Mouse (Mus musculus) lung, embryonic 14.5 days (tissue): ENCODE measurements around the gene Susd6. TPM values are rescaled to one million over a fixed set of nuclear protein-coding genes. Genes with fewer than 3 reads are reported as not detected.
A peak's percentile ranks its signal among the peaks of the same experiment; 100 is the strongest.

Experiments used
- ATAC-seq: fragments of 200-750 bp; cut with Nextera tagmentation; 2 replicates; pipeline ENCODE4 v1.8.0; 2017; ENCODE audit warnings: mild to moderate bottlenecking, moderate TSS enrichment, moderate library complexity; ENCODE audit not compliant: insufficient read depth
- DNase-seq: peaks from one replicate; pipeline ENCODE4 v3.0.0-alpha.2; 2015
- H3K27ac ChIP-seq: fragments of 300-500 bp; sonication (generic); 2 replicates; pipeline ENCODE4 v1.5.1; 2014; ENCODE audit warnings: low read depth, mild to moderate bottlenecking, moderate library complexity
- H3K27me3 ChIP-seq: fragments of 300-500 bp; sonication (generic); 2 replicates; pipeline ENCODE4 v1.6.1; 2014; ENCODE audit warnings: low read length, control low read depth; ENCODE audit not compliant: insufficient read depth
- H3K36me3 ChIP-seq: fragments of 300-500 bp; sonication (generic); 2 replicates; pipeline ENCODE4 v1.6.1; 2014; ENCODE audit warnings: control low read depth; ENCODE audit not compliant: insufficient read depth
- H3K4me1 ChIP-seq: fragments of 300-500 bp; sonication (generic); 2 replicates; pipeline ENCODE4 v1.6.1; 2014; ENCODE audit warnings: antibody characterized with exemption, control low read depth; ENCODE audit not compliant: insufficient read depth
- H3K4me2 ChIP-seq: fragments of 300-500 bp; sonication (generic); 2 replicates; pipeline ENCODE4 v1.6.1; 2014; ENCODE audit warnings: mild to moderate bottlenecking
- H3K4me3 ChIP-seq: fragments of 300-500 bp; sonication (generic); 2 replicates; pipeline ENCODE4 v1.5.1; 2014; ENCODE audit warnings: low read depth, low read length
- H3K9ac ChIP-seq: fragments of 300-500 bp; sonication (generic); 2 replicates; pipeline ENCODE4 v1.6.1; 2014
- H3K9me3 ChIP-seq: fragments of 300-500 bp; sonication (generic); 2 replicates; pipeline ENCODE4 v1.6.1; 2016; ENCODE audit warnings: low read depth, low read length, control low read depth
- CTCF ChIP-seq: IDR thresholded peaks from 2 replicates; pipeline ENCODE4 v1.5.1; 2016; ENCODE audit warnings: antibody characterized with exemption, low read depth
- WGBS: fragments of 180-500 bp; shearing (Covaris S2); extraction: QIAGEN DNeasy Blood & Tissue Kit; methylation state at CpG from one replicate; pipeline ENCODE4 v1.1.7; 2014; 5-methylcytosine and 5-hydroxymethylcytosine counted together
- polyA plus RNA-seq: library from polyadenylated mRNA; unstranded; fragments of >200 nt; fragmentation: Nextera tagmentation; extraction: Ambion mirVana; gene quantifications from 2 replicates; pipeline ENCODE4 v1.2.1, GENCODE M21; 2014

Gene Susd6
- polyA plus RNA-seq, 1 experiment from 2014 or later = 20.5 TPM

GRCm38 (mm10) chr12:80883881-80884280 is 93.6 kb downstream of the Susd6 start:
- WGBS = 35% methylated on average over 5 of the region's 5 CpGs
- ATAC-seq = no peak

GRCm38 (mm10) chr12:80885301-80886288 is 95.3 kb downstream of the Susd6 start:
- peak overlapping the region; percentile 13; the same call in 1 of the 2 replicates for H3K4me3 ChIP-seq
- H3K36me3 ChIP-seq = no peaks in the 10 kb centered on the region; the same call in 1 of the 2 replicates
- DNase-seq (peak; percentile 77), ATAC-seq (peak; percentile 84)
- H3K27ac ChIP-seq = peak overlapping the region; percentile 32; the same call in 1 of the 2 replicates
- WGBS = 19% methylated on average over 15 of the region's 15 CpGs
- H3K9ac ChIP-seq = no peak overlapping the region
- H3K4me2 ChIP-seq = peak overlapping the region; percentile 52
- H3K27me3 ChIP-seq = no peaks in the 10 kb centered on the region
- H3K4me1 ChIP-seq = no peaks in the 10 kb centered on the region; the same call in 1 of the 2 replicates
- no peak for TF ChIP-seq CTCF
- peaks cover 6% of the 10 kb centered on the region; the same call in 1 of the 2 replicates for H3K9me3 ChIP-seq

More at GRCm38 (mm10) chr12:80883881-80884280, 93.6 kb downstream of the Susd6 start:
- Histone ChIP-seq H3K9ac (no peak overlapping the region), H3K36me3 (no peaks in the 10 kb centered on the region; the same call in 1 of the 2 replicates), H3K4me3 (no peak overlapping the region), H3K27me3 (no peaks in the 10 kb centered on the region), H3K27ac (no peak overlapping the region), H3K4me2 (no peak overlapping the region), H3K9me3 (no peaks in the 10 kb centered on the region), H3K4me1 (no peaks in the 10 kb centered on the region; the same call in 1 of the 2 replicates)
- DNase-seq = no peak
- no peak for TF ChIP-seq CTCF

GRCm38 (mm10) chr12:80887036-80887435 is 96.7 kb downstream of the Susd6 start:
- 48% methylated on average over 2 of the region's 2 CpGs for WGBS
- H3K27me3 ChIP-seq = no peaks in the 10 kb centered on the region
- no peak overlapping the region for H3K4me2 ChIP-seq
- ATAC-seq (no peak), DNase-seq (no peak)
- H3K4me1 ChIP-seq = no peaks in the 10 kb centered on the region; the same call in 1 of the 2 replicates
- H3K4me3 ChIP-seq = no peak overlapping the region
- TF ChIP-seq CTCF = no peak
- no peaks in the 10 kb centered on the region for H3K36me3 ChIP-seq
- H3K27ac ChIP-seq = no peak overlapping the region
- no peak overlapping the region for H3K9ac ChIP-seq
- H3K9me3 ChIP-seq = peaks cover 6% of the 10 kb centered on the region; the same call in 1 of the 2 replicates

GRCm38 (mm10) chr12:80889331-80889730 is 99.0 kb downstream of the Susd6 start:
- DNase-seq = no peak
- no peak for ATAC-seq

GRCm38 (mm10) chr12:80891074-80891473 is 100.8 kb downstream of the Susd6 start:
- Histone ChIP-seq H3K36me3 (no peaks in the 10 kb centered on the region), H3K4me2 (no peak overlapping the region), H3K9ac (no peak overlapping the region), H3K4me3 (no peak overlapping the region), H3K27me3 (no peaks in the 10 kb centered on the region), H3K4me1 (no peaks in the 10 kb centered on the region), H3K9me3 (peaks cover 6% of the 10 kb centered on the region; the same call in 1 of the 2 replicates), H3K27ac (no peak overlapping the region)
- ATAC-seq (no peak), DNase-seq (no peak)
- TF ChIP-seq CTCF = no peak
- 40% methylated on average over 2 of the region's 2 CpGs for WGBS

More at GRCm38 (mm10) chr12:80889331-80889730, 99.0 kb downstream of the Susd6 start:
- H3K9ac ChIP-seq = no peak overlapping the region
- no peak overlapping the region for H3K4me3 ChIP-seq
- no peak overlapping the region for H3K4me2 ChIP-seq
- TF ChIP-seq CTCF = peak; percentile 47
- WGBS = 94% methylated on average over 3 of the region's 3 CpGs
- H3K27me3 ChIP-seq = no peaks in the 10 kb centered on the region
- H3K36me3 ChIP-seq = no peaks in the 10 kb centered on the region
- no peak overlapping the region for H3K27ac ChIP-seq
- no peaks in the 10 kb centered on the region; the same call in 1 of the 2 replicates for H3K4me1 ChIP-seq
- H3K9me3 ChIP-seq = peaks cover 6% of the 10 kb centered on the region; the same call in 1 of the 2 replicates

GRCm38 (mm10) chr12:80893720-80894494 is 103.6 kb downstream of the Susd6 start:
- Histone ChIP-seq H3K27ac (no peak overlapping the region), H3K9ac (no peak overlapping the region), H3K4me1 (no peaks in the 10 kb centered on the region), H3K27me3 (no peaks in the 10 kb centered on the region), H3K4me3 (no peak overlapping the region), H3K4me2 (no peak overlapping the region), H3K36me3 (no peaks in the 10 kb centered on the region), H3K9me3 (peaks cover 6% of the 10 kb centered on the region; the same call in 1 of the 2 replicates)
- ATAC-seq = no peak; the same call in 1 of the 2 replicates
- TF ChIP-seq CTCF = peak; percentile 41
- 83% methylated on average over 18 of the region's 18 CpGs for WGBS
- DNase-seq = no peak
